Mouse (Mus musculus): ENCODE results near the gene Cdc5l.

- TF ChIP-seq POLR2A (IDR thresholded peaks at IDR 0.05; ENCODE audit: insufficient read depth, low read depth, low read length) = no peak
- no peak for TF ChIP-seq CTCF (IDR thresholded peaks at IDR 0.05)
- TF ChIP-seq EP300 (IDR thresholded peaks at IDR 0.05; ENCODE audit: insufficient read depth, low read depth, low read length) = no peak
Measured at GRCm38 (mm10) chr17:45454794-45455193, 21.3 kb upstream of the Cdc5l start.

All from heart, adult 2 months (tissue).